Mouse (Mus musculus) lung, postnatal 14 days (tissue): Measurements from ENCODE around the gene Cfap45.

Experiments
- DNase-seq: peaks from one replicate; pipeline ENCODE4 v3.0.0; 2021

The Cfap45 gene

GRCm38 (mm10) chr1:172522524-172522923 lies 1.9 kb downstream of the Cfap45 start:
- DNase-seq = no peak

GRCm38 (mm10) chr1:172523699-172524101 lies 3.1 kb downstream of the Cfap45 start:
- peak; percentile 76 for DNase-seq

- DNase-seq = peak; percentile 51
Observed at GRCm38 (mm10) chr1:172525027-172525764, 4.6 kb downstream of the Cfap45 start.

DNA sequence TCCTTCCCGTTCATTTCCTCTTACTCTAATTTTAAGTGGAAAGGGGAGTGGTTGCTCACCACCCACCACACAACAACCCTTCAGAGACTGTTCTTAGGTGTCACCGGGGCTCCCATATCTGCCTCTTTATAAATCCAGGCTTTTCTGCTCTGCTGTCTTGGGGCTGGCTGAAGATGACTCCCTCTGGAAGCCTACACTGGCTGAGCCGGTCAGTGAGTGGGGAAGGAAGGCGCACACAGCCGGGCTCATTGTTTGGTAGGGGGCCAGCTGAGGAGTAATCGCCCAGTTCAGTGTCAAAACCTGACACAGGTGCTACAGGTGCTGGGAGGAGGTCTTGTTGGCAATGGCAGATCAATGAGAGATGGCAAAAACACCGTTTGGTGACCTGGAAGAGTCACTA lies 5.4 kb downstream of the Cfap45 start:
- no peak for DNase-seq

DNA sequence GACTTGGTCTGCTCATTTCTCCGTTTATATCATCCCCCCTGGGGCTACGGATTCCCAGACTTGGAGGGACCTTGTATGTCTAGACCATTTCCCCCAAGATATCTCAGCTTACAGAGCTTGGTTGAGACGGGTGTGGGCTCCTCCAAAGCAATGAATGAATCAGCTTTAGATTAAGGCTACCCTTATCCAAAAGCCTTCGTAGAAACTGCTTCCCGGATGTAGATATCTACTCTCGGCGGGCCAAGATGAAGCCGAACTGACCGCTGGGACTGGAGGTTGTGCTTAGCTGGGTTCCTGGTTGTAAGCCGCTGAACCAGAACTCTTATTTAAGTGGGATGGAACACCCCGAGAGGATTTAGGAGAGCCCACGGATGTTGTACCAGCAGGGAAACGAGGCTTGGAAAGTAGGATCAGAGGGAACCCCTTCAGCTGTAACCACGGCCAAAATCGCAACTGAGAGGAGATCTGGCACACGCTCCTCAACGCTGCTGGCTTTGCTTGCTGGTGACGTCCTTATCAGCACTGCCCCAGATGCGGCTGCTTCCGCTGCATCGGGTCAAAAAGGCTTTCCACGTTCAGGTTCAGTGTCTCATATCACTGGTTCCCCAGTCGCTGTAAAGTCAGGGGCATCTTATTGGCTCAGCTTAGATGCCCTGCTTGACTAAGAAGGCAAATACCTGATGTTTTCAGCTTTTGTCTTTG lies 5.9 kb downstream of the Cfap45 start:
- peak; percentile 70 for DNase-seq

GRCm38 (mm10) chr1:172527431-172527830 lies 6.8 kb downstream of the Cfap45 start:
- DNase-seq = no peak

- peak; percentile 98 for DNase-seq
Observed at GRCm38 (mm10) chr1:172528701-172529100, 8.1 kb downstream of the Cfap45 start.

- no peak for DNase-seq
Observed at GRCm38 (mm10) chr1:172530544-172531220, 10.1 kb downstream of the Cfap45 start.

- peak; percentile 55 for DNase-seq
Observed at GRCm38 (mm10) chr1:172532551-172532950, 11.9 kb downstream of the Cfap45 start.

- no peak for DNase-seq
Observed at GRCm38 (mm10) chr1:172535116-172535515, 14.5 kb downstream of the Cfap45 start.

GRCm38 (mm10) chr1:172539827-172540226 lies 19.2 kb downstream of the Cfap45 start:
- no peak for DNase-seq

- DNase-seq = no peak
Observed at GRCm38 (mm10) chr1:172540283-172540820, 19.8 kb downstream of the Cfap45 start.

DNA sequence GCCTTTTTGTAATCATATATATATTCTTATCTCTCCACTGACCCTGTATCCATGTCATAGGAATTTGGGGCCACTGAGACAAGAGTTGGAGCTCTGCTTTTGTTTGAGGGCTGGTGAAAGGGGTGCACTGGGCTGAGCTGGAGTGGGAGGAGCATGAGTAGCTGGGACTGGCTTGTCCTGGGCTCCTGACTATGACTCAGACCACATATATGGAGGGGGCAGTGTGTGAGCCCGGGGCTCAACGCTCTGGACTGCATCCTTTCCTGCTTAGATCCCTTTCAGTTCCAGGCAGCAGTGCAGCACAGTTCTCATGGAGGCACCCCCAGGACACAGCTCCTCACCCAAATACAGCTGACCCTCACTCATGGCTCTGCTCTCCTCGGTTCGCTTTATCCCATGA lies 25.5 kb downstream of the Cfap45 start:
- DNase-seq = no peak

- no peak for DNase-seq
Observed at GRCm38 (mm10) chr1:172548501-172548900, 27.9 kb downstream of the Cfap45 start.

DNA sequence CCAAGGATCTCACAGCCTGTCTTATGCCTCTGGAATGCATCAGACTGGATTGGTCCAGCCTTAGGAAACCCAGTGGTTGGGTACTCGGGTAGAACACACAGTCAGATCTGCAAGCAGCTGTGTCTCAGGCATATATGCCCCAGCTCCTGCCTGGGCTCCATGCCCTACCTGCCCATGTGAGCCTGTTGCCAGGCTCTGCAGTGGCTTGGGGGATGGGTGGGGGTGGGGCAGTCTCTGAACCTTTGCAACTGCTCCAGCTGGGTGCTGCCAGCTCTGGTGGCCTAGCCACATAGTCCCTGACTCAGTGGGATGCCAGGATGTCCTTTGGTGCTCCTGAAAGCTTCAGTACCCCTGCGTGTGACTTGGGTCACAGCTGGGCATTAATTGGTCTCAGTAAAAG lies 28.7 kb downstream of the Cfap45 start:
- DNase-seq = no peak

DNA sequence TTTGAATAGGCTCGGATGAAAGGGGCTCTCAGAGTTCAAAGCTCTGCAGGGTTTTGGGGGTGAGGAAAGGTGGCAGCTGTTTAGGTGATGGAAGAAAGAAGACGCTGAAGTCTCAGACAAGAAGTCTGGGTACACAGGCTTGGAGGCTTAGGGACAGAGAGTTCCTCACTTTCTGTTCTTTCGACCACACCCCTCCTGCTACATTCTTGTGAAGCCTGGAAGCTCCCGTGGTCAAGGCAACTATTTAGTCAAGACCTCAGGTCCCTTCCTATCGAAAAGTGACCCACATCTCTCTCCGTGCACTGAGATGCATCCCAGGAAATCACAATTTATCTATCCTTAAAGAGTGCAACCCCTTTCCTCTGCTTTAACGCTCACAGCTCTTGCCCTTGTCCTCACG lies 29.1 kb downstream of the Cfap45 start:
- no peak for DNase-seq

DNA sequence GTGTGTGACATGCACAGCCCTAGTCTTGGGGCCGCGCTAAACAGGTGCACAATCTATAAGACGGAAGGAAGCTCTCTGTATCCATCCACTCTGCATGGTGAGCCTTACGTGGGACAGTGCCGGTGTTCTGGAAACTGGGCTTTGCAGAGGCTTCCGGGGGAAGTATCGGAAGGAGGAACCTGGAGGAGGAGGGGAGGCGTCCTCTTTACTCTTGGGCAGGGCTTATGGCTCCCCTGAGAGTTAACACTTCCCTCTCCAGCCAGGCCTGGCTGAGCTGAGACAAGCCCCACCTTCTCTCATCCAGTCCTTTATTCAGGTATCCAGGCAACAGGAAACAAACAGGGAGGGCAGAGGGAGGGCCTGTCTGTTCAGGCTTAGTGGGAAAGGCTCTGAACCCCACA lies 29.9 kb downstream of the Cfap45 start:
- DNase-seq = peak; percentile 63

- DNase-seq = no peak
Observed at GRCm38 (mm10) chr1:172551009-172551408, 30.4 kb downstream of the Cfap45 start.

GRCm38 (mm10) chr1:172552623-172553022 lies 32.0 kb downstream of the Cfap45 start:
- no peak for DNase-seq

GRCm38 (mm10) chr1:172555638-172556037 lies 35.0 kb downstream of the Cfap45 start, which contains the start of gene Vsig8:
Gene Vsig8 (plus strand): TSS chr1:172555938.
- DNase-seq = no peak

DNA sequence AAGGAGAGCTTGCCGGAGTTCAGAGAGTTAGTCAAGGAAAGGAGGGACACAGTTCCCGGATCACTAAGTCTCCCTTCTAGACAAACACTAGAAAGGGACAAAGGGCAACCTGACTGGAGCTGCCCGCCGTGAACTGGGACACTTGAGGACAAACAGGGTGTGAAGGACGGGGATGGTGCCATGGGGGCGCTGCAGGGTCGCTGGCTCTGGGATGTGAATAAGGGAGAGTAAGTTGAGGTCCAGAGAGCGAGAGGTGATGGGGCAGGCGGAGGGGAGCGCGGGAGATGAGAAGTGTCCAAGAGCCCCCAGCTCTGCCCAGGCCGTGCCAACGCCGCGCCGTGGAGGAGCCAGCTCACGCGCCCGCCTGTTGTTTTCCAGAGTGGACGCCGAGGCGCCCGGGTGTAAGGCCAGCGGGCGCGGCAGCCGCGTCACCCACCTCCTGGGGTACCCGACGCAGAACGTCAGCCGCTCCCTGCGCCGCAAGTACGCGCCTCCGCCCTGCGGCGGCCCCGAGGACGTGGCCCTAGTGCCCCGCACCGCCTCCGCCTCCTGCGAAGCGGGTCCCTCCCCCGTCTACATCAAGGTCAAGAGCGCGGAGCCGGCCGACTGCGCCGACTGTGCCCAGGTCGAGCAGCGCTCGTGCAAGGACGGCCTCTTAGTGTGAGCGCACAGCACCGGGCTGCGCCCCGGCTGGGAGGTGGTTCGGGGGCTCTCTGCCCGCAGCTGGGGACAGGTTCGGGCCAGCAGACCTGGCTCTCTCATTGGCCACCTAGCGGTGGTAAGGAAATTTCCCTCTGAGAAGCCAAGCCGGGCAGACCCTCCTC lies 42.3 kb downstream of the Cfap45 start:
- peak; percentile 72 for DNase-seq

GRCm38 (mm10) chr1:172563465-172563828 lies 42.8 kb downstream of the Cfap45 start:
- DNase-seq = no peak

DNA sequence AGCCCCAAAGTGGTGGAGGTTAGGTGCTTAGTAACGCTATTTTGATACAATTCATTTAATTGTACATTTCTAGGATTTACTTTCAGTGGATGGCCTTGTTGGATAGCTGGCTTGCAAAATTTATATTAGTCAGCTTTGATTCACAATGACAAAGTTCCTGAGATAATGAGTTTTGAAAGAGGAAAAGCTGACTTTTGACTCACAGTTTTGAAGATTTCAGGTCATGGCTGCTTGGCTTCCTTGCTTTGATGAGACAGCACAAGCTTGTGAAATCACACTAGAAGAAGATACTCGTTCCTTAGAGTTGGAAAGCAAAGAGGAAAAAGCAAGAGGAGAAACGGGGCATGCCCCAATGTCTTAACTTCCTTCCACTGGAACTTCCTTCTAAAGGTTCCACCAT lies 45.5 kb downstream of the Cfap45 start:
- DNase-seq = no peak
